ENCODE assay signal across 8 mouse cellular contexts in genomic region chr1:166049046-166049827, GRCm38 (mm10). TPM values are rescaled to one million over a fixed set of nuclear protein-coding genes. Genes with fewer than 3 reads are reported as not detected.
DNase-seq lines count a peak whose midpoint lies in the region; TF ChIP-seq lines count a peak whose summit lies in the region.

No protein-coding gene starts in this region.

- H3K4me3 ChIP-seq in heart, adult 2 months = peak overlapping the region; percentile 49

- no peaks in the 10 kb centered on the region for H3K27me3 ChIP-seq in heart, adult 2 months (ENCODE audit: control insufficient read depth, insufficient read depth, low read length)

- TF ChIP-seq EP300 in heart, adult 2 months (IDR thresholded peaks at IDR 0.05; ENCODE audit: insufficient read depth, low read depth, low read length) = no peak

- H3K79me2 ChIP-seq in heart, adult 2 months (replicated peaks; ENCODE audit: control insufficient read depth, insufficient read depth, low read length) = no peaks in the 10 kb centered on the region

- TF ChIP-seq CTCF in heart, adult 2 months (IDR thresholded peaks at IDR 0.05) = no peak

- no peaks in the 10 kb centered on the region for H3K36me3 ChIP-seq in heart, adult 2 months (ENCODE audit: control insufficient read depth, insufficient read depth, low read length)

- 30% methylated on average over 11 of the region's 11 CpGs for WGBS in heart, adult 2 months

- no peak overlapping the region for H3K27ac ChIP-seq in heart, adult 2 months

- TF ChIP-seq POLR2A in heart, adult 2 months (IDR thresholded peaks at IDR 0.05; ENCODE audit: insufficient read depth, low read depth, low read length) = no peak

- H3K4me1 ChIP-seq in heart, adult 2 months (ENCODE audit: control insufficient read depth, insufficient read depth, low read length) = peaks cover 3% of the 10 kb centered on the region

- intact Hi-C loops in heart, adult 2 months (cut with DNase I) = no loop called here

- no peak for DNase-seq in heart, adult 2 months
- no peak for DNase-seq in heart, adult 18-20 months
- DNase-seq in ES-CJ7 (ENCODE audit: low read depth, low spot score) = peak; percentile 50
- DNase-seq in forelimb bud, embryonic 11.5 days (ENCODE audit: low read depth, low spot score) = peak; percentile 82
- DNase-seq in lung, postnatal 4 days = peak; percentile 13 to 63
- peak; percentile 16 to 21 for DNase-seq in thymus, postnatal 10 days (ENCODE audit: low spot score in 2 of 2)
- no peak for DNase-seq in left cerebral cortex, adult 18-20 months (ENCODE audit: low spot score in 2 of 2)
- DNase-seq in adrenal gland, postnatal 25 days = no peak

- H3K9ac ChIP-seq in heart, adult 2 months (ENCODE audit: low read depth, low read length) = no peak overlapping the region

RNA-seq across cellular contexts. Expression of gene Pou2f1, which starts 46.8 kb away (rescaled TPM):
- total RNA-seq in heart, adult 2 months (2021) = 10 to 100 TPM in 1 of 2 experiments, 1 to 10 TPM in 1; 8.2 to 11.4 TPM
- polyA plus RNA-seq in heart, adult 2 months (2012; rRNA removed) = 7.6 and 8.6 TPM in 2 replicates
- total RNA-seq in heart, adult 18-20 months (2021) = 10 to 100 TPM in 1 of 2 experiments, 1 to 10 TPM in 1; 6.0 to 11.4 TPM
- 10 to 100 TPM; 17.4 to 19.6 TPM for total RNA-seq in left cerebral cortex, adult 18-20 months (2021)
- total RNA-seq in adrenal gland, postnatal 25 days (2021) = 17.3 and 19.2 TPM in 2 replicates

Comparison
In these comparisons a context has a peak if more than half of its experiments do, and no peak if none do; other contexts are left out.
1. DNase-seq: peak in ES-CJ7 (single experiment), forelimb bud, embryonic 11.5 days (single experiment), lung, postnatal 4 days (2 of 2) and thymus, postnatal 10 days (2 of 2); none in heart, adult 2 months (0 of 2), heart, adult 18-20 months (0 of 2), left cerebral cortex, adult 18-20 months (0 of 2) and adrenal gland, postnatal 25 days (single experiment).